Mouse (Mus musculus): ENCODE data around the gene Slc48a1. TPM values are rescaled to one million over a fixed set of nuclear protein-coding genes. Genes with fewer than 3 reads are reported as not detected.
A peak's percentile ranks its signal among the peaks of the same experiment; 100 is the strongest.

The Slc48a1 gene
- total RNA-seq, 2 experiments from 2014 or later, result 114 to 139 TPM

- DNase-seq (ENCODE audit: low spot score in 2 of 2), result peak in 1 of 2 experiments; percentile 60
Measured at GRCm38 (mm10) chr15:97824042-97824441, 45.7 kb downstream of the Slc48a1 start.

- peak; percentile 80 to 83 for DNase-seq (ENCODE audit: low spot score in 2 of 2)
Measured at GRCm38 (mm10) chr15:97825071-97825940, 47.0 kb downstream of the Slc48a1 start.

GRCm38 (mm10) chr15:97825941-97826587 is 47.7 kb downstream of the Slc48a1 start:
- DNase-seq (ENCODE audit: low spot score in 2 of 2), result no peak

- no peak for DNase-seq (ENCODE audit: low spot score in 2 of 2)
Measured at GRCm38 (mm10) chr15:97826588-97827261, 48.4 kb downstream of the Slc48a1 start.

GRCm38 (mm10) chr15:97827401-97827800 is 49.1 kb downstream of the Slc48a1 start:
- DNase-seq (ENCODE audit: low spot score in 2 of 2), result no peak

- no peak for DNase-seq (ENCODE audit: low spot score in 2 of 2)
Measured at GRCm38 (mm10) chr15:97828221-97828842, 50.0 kb downstream of the Slc48a1 start.

- DNase-seq (ENCODE audit: low spot score in 2 of 2), result no peak
Measured at GRCm38 (mm10) chr15:97828901-97829338, 50.6 kb downstream of the Slc48a1 start.

GRCm38 (mm10) chr15:97829432-97829831 is 51.1 kb downstream of the Slc48a1 start:
- DNase-seq (ENCODE audit: low spot score in 2 of 2), result no peak

GRCm38 (mm10) chr15:97830253-97830787 is 52.0 kb downstream of the Slc48a1 start:
- no peak for DNase-seq (ENCODE audit: low spot score in 2 of 2)

- DNase-seq (ENCODE audit: low spot score in 2 of 2), result peak; percentile 62 to 68
Measured at GRCm38 (mm10) chr15:97830788-97831241, 52.5 kb downstream of the Slc48a1 start.

GRCm38 (mm10) chr15:97831242-97831986 is 53.1 kb downstream of the Slc48a1 start:
- peak; percentile 67 to 70 for DNase-seq (ENCODE audit: low spot score in 2 of 2)

- no peak for DNase-seq (ENCODE audit: low spot score in 2 of 2)
Measured at GRCm38 (mm10) chr15:97831987-97832640, 53.8 kb downstream of the Slc48a1 start.

- DNase-seq (ENCODE audit: low spot score in 2 of 2), result no peak
Measured at GRCm38 (mm10) chr15:97832764-97833479, 54.6 kb downstream of the Slc48a1 start.

- no peak for DNase-seq (ENCODE audit: low spot score in 2 of 2)
Measured at GRCm38 (mm10) chr15:97836153-97836893, 58.0 kb downstream of the Slc48a1 start.

GRCm38 (mm10) chr15:97836894-97837247 is 58.6 kb downstream of the Slc48a1 start:
- DNase-seq (ENCODE audit: low spot score in 2 of 2), result no peak

- peak in 1 of 2 experiments; percentile 21 for DNase-seq (ENCODE audit: low spot score in 2 of 2)
Measured at GRCm38 (mm10) chr15:97837491-97838061, 59.3 kb downstream of the Slc48a1 start.

- no peak for DNase-seq (ENCODE audit: low spot score in 2 of 2)
Measured at GRCm38 (mm10) chr15:97838395-97838794, 60.1 kb downstream of the Slc48a1 start.

- DNase-seq (ENCODE audit: low spot score in 2 of 2), result no peak
Measured at GRCm38 (mm10) chr15:97839012-97839411, 60.7 kb downstream of the Slc48a1 start.
